Mouse (Mus musculus) liver, adult 2 months (tissue): ENCODE measurements around the gene Myh7.
"Not testable (repeated sequence)": the region's sequence is repeated elsewhere in the genome, so short reads cannot be mapped to it uniquely, and the experiment has no call there.

Experiments
- CTCF ChIP-seq: fragments of 200-500 bp; IDR thresholded peaks from 2 replicates; pipeline ENCODE4 v1.5.1; 2011; ENCODE audit warnings: low read depth, low read length, control low read depth
- POLR2A ChIP-seq: fragments of 200-500 bp; IDR thresholded peaks from 2 replicates; pipeline ENCODE4 v1.6.1; 2011; ENCODE audit warnings: low read length, control low read depth; ENCODE audit not compliant: insufficient read depth; ENCODE audit errors: extremely low read depth

DNA sequence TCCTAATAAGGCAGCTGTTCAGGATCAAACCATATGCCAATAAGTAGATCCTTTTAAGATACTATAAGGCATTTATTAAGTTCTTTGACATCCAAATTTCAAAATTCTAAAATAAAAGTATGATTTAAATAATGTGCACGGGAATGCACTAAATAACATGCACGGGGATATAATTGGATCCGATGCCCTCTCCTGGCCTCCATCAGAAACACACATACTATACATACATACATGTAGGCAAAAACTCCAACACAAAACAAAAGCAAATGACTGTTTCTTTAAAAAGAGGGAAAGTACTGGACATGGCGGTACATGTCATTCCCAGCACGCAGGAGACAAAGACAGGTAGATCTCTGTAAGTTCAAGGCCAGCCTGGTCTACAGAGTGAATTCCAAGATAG, 5.4 kb upstream of the Myh7 start:
- TF ChIP-seq CTCF, POLR2A: not testable (repeated sequence)
